Mouse (Mus musculus): ENCODE results near the gene Chrm1.
A peak's percentile ranks its signal among the peaks of the same experiment; 100 is the strongest.

Chrm1 gene

GRCm38 (mm10) chr19:8682996-8683395, 19.4 kb downstream of the Chrm1 start:
- no peak for DNase-seq (ENCODE audit: extremely low read depth, low read depth, low spot score)

- DNase-seq (ENCODE audit: extremely low read depth, low read depth, low spot score), result no peak
Measured at GRCm38 (mm10) chr19:8683627-8684026, 20.0 kb downstream of the Chrm1 start.

GRCm38 (mm10) chr19:8691871-8692539, 28.4 kb downstream of the Chrm1 start:
- no peak for DNase-seq (ENCODE audit: extremely low read depth, low read depth, low spot score)

GRCm38 (mm10) chr19:8692740-8693139, 29.2 kb downstream of the Chrm1 start:
- no peak for DNase-seq (ENCODE audit: extremely low read depth, low read depth, low spot score)

GRCm38 (mm10) chr19:8695330-8695729, 31.7 kb downstream of the Chrm1 start:
- DNase-seq (ENCODE audit: extremely low read depth, low read depth, low spot score), result no peak

- DNase-seq (ENCODE audit: extremely low read depth, low read depth, low spot score), result no peak
Measured at GRCm38 (mm10) chr19:8699652-8700051, 36.1 kb downstream of the Chrm1 start.

- no peak for DNase-seq (ENCODE audit: extremely low read depth, low read depth, low spot score)
Measured at GRCm38 (mm10) chr19:8702458-8702857, 38.9 kb downstream of the Chrm1 start.

- no peak for DNase-seq (ENCODE audit: extremely low read depth, low read depth, low spot score)
Measured at GRCm38 (mm10) chr19:8703571-8703970, 40.0 kb downstream of the Chrm1 start.

- peak; percentile 88 for DNase-seq (ENCODE audit: extremely low read depth, low read depth, low spot score)
Measured at GRCm38 (mm10) chr19:8705026-8705708, 41.6 kb downstream of the Chrm1 start.

GRCm38 (mm10) chr19:8706132-8706667, 42.6 kb downstream of the Chrm1 start:
- DNase-seq (ENCODE audit: extremely low read depth, low read depth, low spot score), result no peak

- DNase-seq (ENCODE audit: extremely low read depth, low read depth, low spot score), result no peak
Measured at GRCm38 (mm10) chr19:8706930-8707329, 43.3 kb downstream of the Chrm1 start.

- no peak for DNase-seq (ENCODE audit: extremely low read depth, low read depth, low spot score)
Measured at GRCm38 (mm10) chr19:8708954-8709353, 45.4 kb downstream of the Chrm1 start.

GRCm38 (mm10) chr19:8710057-8710456, 46.5 kb downstream of the Chrm1 start:
- peak; percentile 98 for DNase-seq (ENCODE audit: extremely low read depth, low read depth, low spot score)

- DNase-seq (ENCODE audit: extremely low read depth, low read depth, low spot score), result no peak
Measured at GRCm38 (mm10) chr19:8711506-8711905, 47.9 kb downstream of the Chrm1 start.

GRCm38 (mm10) chr19:8711949-8712869, 48.6 kb downstream of the Chrm1 start:
- no peak for DNase-seq (ENCODE audit: extremely low read depth, low read depth, low spot score)

- no peak for DNase-seq (ENCODE audit: extremely low read depth, low read depth, low spot score)
Measured at GRCm38 (mm10) chr19:8712870-8713305, 49.3 kb downstream of the Chrm1 start.

GRCm38 (mm10) chr19:8713306-8713996, 49.9 kb downstream of the Chrm1 start:
- no peak for DNase-seq (ENCODE audit: extremely low read depth, low read depth, low spot score)

GRCm38 (mm10) chr19:8713997-8714652, 50.5 kb downstream of the Chrm1 start:
- no peak for DNase-seq (ENCODE audit: extremely low read depth, low read depth, low spot score)

- no peak for DNase-seq (ENCODE audit: extremely low read depth, low read depth, low spot score)
Measured at GRCm38 (mm10) chr19:8714653-8715481, 51.3 kb downstream of the Chrm1 start.
